Mouse (Mus musculus) testis, adult 2 months (tissue): ENCODE results near the gene Dcakd.

Source experiments
- CTCF ChIP-seq: fragments of 200-500 bp; IDR thresholded peaks from 2 replicates; pipeline ENCODE4 v1.5.1; 2012; ENCODE audit warnings: low read depth, mild to moderate bottlenecking, inconsistent platforms, low read length, moderate library complexity; ENCODE audit not compliant: control insufficient read depth, insufficient read depth, insufficient replicate concordance
- POLR2A ChIP-seq: fragments of 200-500 bp; IDR thresholded peaks from 2 replicates; pipeline ENCODE4 v1.6.1; 2012; ENCODE audit warnings: low read depth, mild to moderate bottlenecking, inconsistent platforms, low read length, moderate library complexity; ENCODE audit not compliant: control insufficient read depth

DNA sequence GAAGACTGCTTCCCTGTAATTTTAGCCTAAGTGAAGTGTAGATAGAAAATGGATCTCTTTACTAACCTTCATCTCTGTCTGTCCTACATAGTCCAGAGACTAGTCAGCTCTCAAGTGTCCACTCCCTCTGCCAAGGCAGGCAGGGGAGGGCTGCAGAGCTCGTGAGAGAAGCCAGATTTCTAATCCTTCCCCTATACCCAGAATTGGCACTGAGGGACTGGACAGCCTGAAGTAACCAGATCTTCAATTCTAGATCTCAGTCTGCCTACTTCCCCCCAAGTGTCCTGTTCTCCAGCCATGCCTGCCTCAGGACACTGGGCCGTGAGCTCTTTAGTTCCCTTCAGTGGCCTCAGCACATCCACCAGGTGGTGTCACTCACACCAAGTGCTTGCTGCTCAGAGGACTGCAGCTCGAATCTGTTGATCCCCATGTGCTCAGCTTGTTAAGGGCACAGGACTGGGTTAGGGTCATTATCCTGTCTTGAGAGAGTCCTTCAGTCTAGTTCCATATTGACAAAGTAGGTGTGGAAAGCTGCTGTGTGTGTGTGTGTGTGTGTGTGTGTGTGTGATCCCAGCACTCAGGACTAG is 30.5 kb upstream of the Dcakd start:
- TF ChIP-seq CTCF = no peak
- no peak for TF ChIP-seq POLR2A
